ENCODE assay signal across 1 mouse cellular context in genomic region chr16:21392517-21393112, GRCm38 (mm10).
A peak's percentile ranks its signal among the peaks of the same experiment; 100 is the strongest.
TF ChIP-seq lines count a peak whose summit lies in the region.

No protein-coding gene starts in this region.

TF ChIP-seq in CH12.LX, 34 proteins besides CTCF, POLR2A, EP300 and RAD21 (continued from another document):
- TF ChIP-seq SMC3 (IDR thresholded peaks at IDR 0.05; ENCODE audit: low read depth, low read length), result peak; percentile 99
- TF ChIP-seq E2F4 (IDR thresholded peaks at IDR 0.05; ENCODE audit: insufficient replicate concordance, low read depth, low read length), result no peak
- no peak for TF ChIP-seq ELF1 (IDR thresholded peaks at IDR 0.05; ENCODE audit: low read depth, low read length)
- TF ChIP-seq ZC3H11A (IDR thresholded peaks at IDR 0.05; ENCODE audit: low read depth, low read length), result peak; percentile 95
TF ChIP-seq in CH12.LX: peak in this region for 4.
